Mouse (Mus musculus) C2C12 (cell line): ENCODE results near the gene Cyb5d1.

Source experiments
- CEBPB ChIP-seq: IDR thresholded peaks from one replicate; pipeline ENCODE4 v1.6.1; 2011; ENCODE audit warnings: low read depth, mild to moderate bottlenecking, control low read depth, moderate library complexity
- CTCF ChIP-seq: IDR thresholded peaks from one replicate; pipeline ENCODE4 v1.5.1; 2011; ENCODE audit not compliant: control insufficient read depth, insufficient read depth, insufficient read length
- FOSL1 ChIP-seq: IDR thresholded peaks from one replicate; pipeline ENCODE4 v1.8.0; 2011; ENCODE audit warnings: mild to moderate bottlenecking, low read length; ENCODE audit not compliant: poor library complexity, insufficient read depth, severe bottlenecking
- MAX ChIP-seq: IDR thresholded peaks from one replicate; pipeline ENCODE4 v1.6.1; 2011; ENCODE audit warnings: mild to moderate bottlenecking, control low read depth
- MYOG ChIP-seq: IDR thresholded peaks from one replicate; pipeline ENCODE4 v1.6.1; 2011; ENCODE audit not compliant: control insufficient read depth, insufficient read length; ENCODE audit errors: extremely low read depth
- USF1 ChIP-seq: IDR thresholded peaks from one replicate; pipeline ENCODE4 v1.6.1; 2011; ENCODE audit warnings: low read depth, mild to moderate bottlenecking, control low read depth, moderate library complexity

DNA sequence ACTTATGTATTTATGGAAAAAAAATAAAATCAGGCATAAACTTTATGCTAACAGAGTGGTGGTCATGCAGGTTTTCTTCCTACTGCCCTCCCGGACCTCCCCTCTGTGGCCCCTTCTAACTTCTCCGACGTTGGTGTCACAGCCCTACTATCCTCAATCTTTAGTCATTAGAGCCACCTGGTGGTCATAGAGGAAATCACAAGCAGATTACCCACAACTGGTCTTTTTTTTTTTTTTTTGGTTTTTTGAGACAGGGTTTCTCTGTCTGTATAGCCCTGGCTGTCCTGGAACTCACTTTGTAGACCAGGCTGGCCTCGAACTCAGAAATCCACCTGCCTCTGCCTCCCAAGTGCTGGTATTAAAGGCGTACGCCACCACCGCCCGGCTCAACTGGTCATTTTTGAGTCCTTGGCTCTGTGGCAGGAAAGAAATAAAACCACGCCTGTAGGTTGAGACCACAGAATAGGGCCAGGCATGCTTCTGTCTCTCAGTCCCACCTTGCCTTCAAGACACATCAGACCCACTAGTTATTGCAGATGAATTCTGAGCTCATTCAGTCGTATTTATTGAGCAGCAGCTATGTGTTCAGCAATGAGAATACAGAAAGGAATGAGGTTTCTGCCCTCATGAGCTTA lies 4.9 kb downstream of the Cyb5d1 start:
- TF ChIP-seq CTCF: no peak
- TF ChIP-seq USF1: no peak
- TF ChIP-seq MAX: no peak
- no peak for TF ChIP-seq MYOG
- TF ChIP-seq FOSL1: no peak
- TF ChIP-seq CEBPB: no peak
